Mouse (Mus musculus) hindbrain, embryonic 13.5 days (tissue): ENCODE data around the gene Tep1. TPM values are rescaled to one million over a fixed set of nuclear protein-coding genes. Genes with fewer than 3 reads are reported as not detected.
"Not testable (repeated sequence)": the region's sequence is repeated elsewhere in the genome, so short reads cannot be mapped to it uniquely, and the experiment has no call there.

Source experiments
- ATAC-seq: fragments of 200-750 bp; cut with Nextera tagmentation; 2 replicates; pipeline ENCODE4 v1.8.0; 2017; ENCODE audit warnings: moderate TSS enrichment; ENCODE audit not compliant: low FRiP score
- H3K27ac ChIP-seq: fragments of 300-500 bp; sonication (generic); 2 replicates; pipeline ENCODE4 v1.5.1; 2015; ENCODE audit warnings: inconsistent platforms, mild to moderate bottlenecking, moderate library complexity
- H3K27me3 ChIP-seq: fragments of 300-500 bp; sonication (generic); 2 replicates; pipeline ENCODE4 v1.6.1; 2015; ENCODE audit warnings: mild to moderate bottlenecking, inconsistent platforms
- H3K36me3 ChIP-seq: fragments of 300-500 bp; sonication (generic); 2 replicates; pipeline ENCODE4 v1.6.1; 2015; ENCODE audit warnings: mild to moderate bottlenecking, inconsistent platforms
- H3K4me1 ChIP-seq: fragments of 300-500 bp; sonication (generic); replicated peaks from 2 replicates; pipeline ENCODE4 v1.6.1; 2015; ENCODE audit warnings: inconsistent platforms
- H3K4me2 ChIP-seq: fragments of 300-500 bp; sonication (generic); 2 replicates; pipeline ENCODE4 v1.6.1; 2015; ENCODE audit warnings: inconsistent platforms, mild to moderate bottlenecking, moderate library complexity
- H3K4me3 ChIP-seq: fragments of 300-500 bp; sonication (generic); 2 replicates; pipeline ENCODE4 v1.5.1; 2015; ENCODE audit warnings: mild to moderate bottlenecking, inconsistent platforms
- H3K9ac ChIP-seq: fragments of 300-500 bp; sonication (generic); 2 replicates; pipeline ENCODE4 v1.6.1; 2015; ENCODE audit warnings: mild to moderate bottlenecking, inconsistent platforms
- H3K9me3 ChIP-seq: fragments of 300-500 bp; sonication (generic); 2 replicates; pipeline ENCODE4 v1.6.1; 2016; ENCODE audit warnings: inconsistent platforms
- WGBS: fragments of 180-500 bp; shearing (Covaris S2); methylation state at CpG from one replicate; pipeline ENCODE4 v1.1.7; 2015; 5-methylcytosine and 5-hydroxymethylcytosine counted together
- polyA plus RNA-seq: library from polyadenylated mRNA; unstranded; fragments of >200 nt; fragmentation: Nextera tagmentation; extraction: Ambion mirVana; gene quantifications from 2 replicates; pipeline ENCODE4 v1.2.1, GENCODE M21; 2015

The Tep1 gene
- polyA plus RNA-seq, 1 experiment from 2014 or later, result 3.2 TPM

DNA sequence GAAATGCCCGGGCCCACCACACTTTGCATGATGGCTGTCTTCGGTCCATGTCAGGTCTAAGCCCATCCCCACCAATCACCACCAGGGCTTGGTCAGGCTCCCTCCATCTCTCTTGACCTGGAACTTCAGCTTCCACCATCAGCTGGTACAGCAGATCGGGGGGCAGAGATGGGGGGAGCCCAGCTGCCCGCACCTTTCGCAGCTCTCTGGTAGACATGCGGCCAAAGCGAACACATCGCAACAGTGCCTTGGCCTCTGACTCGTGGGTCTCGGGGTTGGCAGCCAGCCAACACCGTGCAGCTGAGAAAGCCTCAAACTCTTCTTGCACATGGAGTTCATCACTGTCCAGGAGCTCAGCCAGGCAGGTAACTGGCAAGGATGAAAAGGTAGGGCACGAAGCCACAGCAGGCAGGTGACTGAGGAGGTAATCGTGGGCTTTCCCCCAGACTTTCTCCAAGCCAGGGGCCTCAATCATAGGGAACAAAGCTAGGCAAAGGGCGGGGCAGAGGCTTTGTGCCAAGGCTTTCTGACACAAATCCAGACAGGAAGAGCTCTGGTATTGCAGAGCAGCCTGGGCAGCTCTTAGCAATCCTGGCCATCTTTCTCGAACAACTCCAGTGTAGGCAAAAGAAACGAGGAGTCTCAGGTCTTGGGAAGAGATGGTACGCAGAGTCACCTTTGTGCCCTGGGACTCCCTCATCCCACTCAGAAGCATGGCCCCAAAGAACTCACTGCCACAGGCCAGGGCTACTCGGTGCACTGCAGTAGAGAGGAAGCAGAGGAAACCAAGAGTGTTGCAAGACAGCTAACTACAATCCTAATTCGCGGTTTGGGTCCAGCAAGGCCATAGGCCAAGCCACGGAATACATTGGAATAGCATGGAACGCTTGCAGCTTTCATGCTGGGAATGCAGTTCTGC is 22.4 kb upstream of the Tep1 start:
- Histone ChIP-seq H3K4me2 (no peak overlapping the region), H3K9me3 (no peaks in the 10 kb centered on the region), H3K9ac (no peak overlapping the region), H3K4me1 (peaks cover 17% of the 10 kb centered on the region), H3K36me3 (no peaks in the 10 kb centered on the region), H3K27me3 (peaks cover 11% of the 10 kb centered on the region), H3K4me3 (no peak overlapping the region), H3K27ac (no peak overlapping the region)
- WGBS, result 88% methylated on average over 22 of the region's 22 CpGs
- ATAC-seq, result no peak

DNA sequence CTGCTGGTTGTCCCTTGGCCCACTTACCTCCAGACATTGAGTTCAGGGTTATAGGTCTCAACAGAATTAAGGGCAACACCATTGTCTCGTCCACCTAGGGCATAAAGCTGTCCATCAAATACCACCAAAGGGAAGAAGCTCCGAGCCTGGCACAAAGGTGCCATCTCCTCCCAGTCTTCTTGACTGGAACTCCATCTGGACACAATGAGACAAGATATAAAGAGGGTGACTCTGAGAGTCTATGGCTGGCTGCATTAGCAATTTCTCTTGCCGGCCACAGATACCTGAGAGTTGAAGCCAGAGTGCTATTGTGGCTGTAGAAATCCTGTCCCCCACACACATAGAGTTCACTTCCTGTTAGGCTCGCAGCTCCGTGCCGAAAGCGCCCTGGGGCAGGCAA is 21.7 kb upstream of the Tep1 start:
- H3K9ac ChIP-seq, result no peak overlapping the region
- H3K27me3 ChIP-seq, result peaks cover 4% of the 10 kb centered on the region
- WGBS, result 94% methylated on average over 7 of the region's 7 CpGs
- ATAC-seq, result no peak
- H3K36me3 ChIP-seq, result no peaks in the 10 kb centered on the region
- no peak overlapping the region for H3K4me3 ChIP-seq
- H3K9me3 ChIP-seq, result no peaks in the 10 kb centered on the region
- H3K4me2 ChIP-seq, result no peak overlapping the region
- H3K27ac ChIP-seq, result no peak overlapping the region
- H3K4me1 ChIP-seq, result peaks cover 14% of the 10 kb centered on the region

DNA sequence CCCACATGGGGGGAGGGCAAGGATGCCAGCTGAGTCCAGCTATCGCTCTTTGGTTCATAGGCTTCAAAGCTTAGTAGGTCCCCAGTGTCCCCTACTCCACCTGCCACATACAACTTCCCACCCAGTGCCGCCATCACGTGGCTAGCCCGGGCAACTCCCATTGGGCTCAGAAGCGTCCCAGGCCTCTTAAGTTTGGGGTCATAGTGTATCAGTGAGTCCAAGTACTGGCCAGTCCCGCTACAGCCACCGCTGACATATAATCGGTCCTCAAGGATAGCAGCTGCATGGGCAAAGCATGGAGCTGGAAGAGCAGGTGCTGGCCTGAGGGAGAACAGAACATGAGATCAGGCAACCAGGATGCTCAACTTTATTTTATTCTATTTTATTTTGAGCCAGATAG is 21.3 kb upstream of the Tep1 start:
- Histone ChIP-seq H3K27ac (no peak overlapping the region), H3K36me3 (no peaks in the 10 kb centered on the region), H3K4me1 (peaks cover 9% of the 10 kb centered on the region), H3K27me3 (peaks cover 4% of the 10 kb centered on the region; the same call in 1 of the 2 replicates), H3K9me3 (no peaks in the 10 kb centered on the region), H3K9ac (no peak overlapping the region), H3K4me2 (no peak overlapping the region), H3K4me3 (no peak overlapping the region)
- 93% methylated on average over 8 of the region's 8 CpGs for WGBS
- no peak; the same call in 1 of the 2 replicates for ATAC-seq

DNA sequence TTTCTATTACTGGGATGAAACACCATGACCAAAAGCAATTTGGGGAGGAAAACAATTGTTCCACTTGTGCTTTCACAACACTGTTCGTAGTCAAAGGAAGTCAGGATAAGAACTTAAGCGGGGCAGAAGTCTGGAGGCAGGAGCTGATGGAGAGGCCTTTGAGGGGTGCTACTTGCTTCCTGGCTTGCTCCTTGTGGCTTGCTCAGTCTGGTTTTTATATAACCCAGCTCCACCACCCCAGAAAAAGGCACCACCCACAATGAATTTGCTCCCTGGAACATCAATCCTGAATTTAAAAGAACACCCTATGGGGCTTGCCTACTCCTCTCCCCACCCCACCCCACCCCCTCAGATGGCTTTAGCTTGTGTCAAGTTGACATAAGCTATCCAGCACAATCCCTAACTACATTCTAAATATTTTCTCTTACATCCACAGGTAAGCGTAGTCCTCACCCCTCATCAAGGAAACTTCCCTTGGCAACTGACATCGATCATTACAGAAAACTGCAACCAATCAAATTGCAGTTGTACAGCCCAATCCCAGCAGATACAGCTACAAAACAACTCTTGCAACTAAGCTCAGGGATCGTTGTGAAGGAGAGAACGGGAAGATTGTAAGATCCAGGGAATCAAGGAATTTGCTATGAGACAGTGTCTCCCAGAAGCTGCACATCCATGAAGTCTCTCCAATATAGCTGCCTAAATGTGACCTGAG is 6.0 kb upstream of the Tep1 start:
- WGBS, result 91% methylated on average over 6 of the region's 6 CpGs
- Histone ChIP-seq H3K36me3 (no peaks in the 10 kb centered on the region), H3K9me3 (no peaks in the 10 kb centered on the region), H3K4me2 (no peak overlapping the region), H3K27me3 (no peaks in the 10 kb centered on the region), H3K4me1 (no peaks in the 10 kb centered on the region), H3K27ac (no peak overlapping the region), H3K9ac (no peak overlapping the region), H3K4me3 (no peak overlapping the region)
- ATAC-seq, result no peak

DNA sequence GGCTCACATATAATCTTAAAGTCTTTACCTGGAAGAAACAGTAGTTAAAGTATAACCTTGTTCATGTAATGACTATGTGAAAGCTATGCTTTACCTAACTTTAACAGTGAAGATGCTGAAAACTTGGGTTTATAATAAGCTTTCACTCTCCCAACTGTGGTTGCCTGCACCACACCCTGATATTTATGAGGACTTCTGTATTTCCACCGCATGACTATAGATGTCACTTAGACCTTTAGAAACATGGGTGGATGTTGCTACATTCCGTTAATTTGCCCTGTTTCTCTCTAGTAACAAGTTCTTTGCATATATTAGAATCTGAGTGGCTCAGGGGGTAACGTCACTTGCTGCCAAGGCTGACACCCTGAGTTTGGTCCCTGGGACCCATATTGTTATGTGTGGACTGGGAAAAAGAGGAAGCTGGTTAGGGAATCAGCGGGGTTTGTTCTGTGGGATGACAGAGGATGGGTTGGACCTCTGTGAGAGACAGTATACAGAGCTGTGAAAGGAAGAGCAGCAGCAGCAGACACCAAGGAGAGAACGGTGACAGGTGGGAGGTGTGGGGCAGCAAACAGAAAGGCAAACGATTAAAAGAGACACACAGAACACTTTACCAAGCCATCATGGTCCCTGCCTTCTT is 5.4 kb upstream of the Tep1 start:
- Histone ChIP-seq H3K4me2 (no peak overlapping the region), H3K27ac (no peak overlapping the region), H3K4me3 (no peak overlapping the region), H3K4me1 (peaks cover 2% of the 10 kb centered on the region), H3K36me3 (no peaks in the 10 kb centered on the region), H3K27me3 (no peaks in the 10 kb centered on the region), H3K9ac (no peak overlapping the region), H3K9me3 (no peaks in the 10 kb centered on the region)
- 80% methylated on average over 6 of the region's 6 CpGs for WGBS
- no peak for ATAC-seq

DNA sequence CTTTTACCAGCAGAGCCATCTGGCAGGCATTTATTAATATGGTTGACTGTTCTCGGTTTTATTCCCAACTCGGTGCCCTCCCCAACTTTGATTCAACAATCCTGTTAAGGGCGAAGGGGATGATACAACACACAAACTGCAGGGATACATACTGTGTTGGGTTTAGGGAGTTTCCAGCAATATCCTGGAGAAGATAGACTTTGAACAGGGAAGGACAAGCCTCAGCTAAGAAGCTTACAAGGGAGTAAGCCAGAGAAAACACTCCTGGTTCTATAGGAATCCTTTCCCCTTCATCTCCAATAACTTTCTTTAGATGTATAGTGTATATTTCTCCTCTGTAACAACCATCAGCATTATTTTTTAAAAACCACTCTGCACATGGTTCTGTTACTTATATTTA is 4.8 kb upstream of the Tep1 start:
- Histone ChIP-seq H3K36me3 (no peaks in the 10 kb centered on the region), H3K4me2 (no peak overlapping the region), H3K9ac (no peak overlapping the region), H3K4me1 (peaks cover 6% of the 10 kb centered on the region), H3K27me3 (no peaks in the 10 kb centered on the region), H3K27ac (no peak overlapping the region), H3K4me3 (no peak overlapping the region), H3K9me3 (no peaks in the 10 kb centered on the region)
- ATAC-seq, result no peak
- WGBS, result 92% methylated on average over 3 of the region's 3 CpGs

DNA sequence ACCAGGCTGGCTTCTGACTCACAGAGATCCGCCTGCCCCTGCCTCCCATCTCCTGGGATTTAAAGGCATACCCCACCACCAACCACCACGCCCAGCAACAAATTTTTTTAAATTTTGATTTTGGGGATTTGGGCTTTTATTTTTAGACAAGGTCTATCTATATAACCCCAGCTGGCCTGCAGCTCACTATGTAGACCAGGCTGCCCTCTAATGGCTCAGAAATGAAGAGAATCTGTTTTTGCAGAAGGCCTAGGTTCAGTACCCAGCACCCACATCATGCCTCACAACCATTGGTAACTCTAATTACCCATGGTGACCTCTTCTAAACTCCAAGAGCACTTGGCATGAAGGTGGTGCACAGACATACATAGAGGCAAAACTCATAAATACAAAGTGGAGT is 924 bp upstream of the Tep1 start:
- Histone ChIP-seq H3K9ac (no peak overlapping the region), H3K27me3 (no peaks in the 10 kb centered on the region), H3K4me1 (peaks cover 7% of the 10 kb centered on the region), H3K4me3 (no peak overlapping the region), H3K27ac (no peak overlapping the region), H3K4me2 (no peak overlapping the region), H3K36me3 (no peaks in the 10 kb centered on the region), H3K9me3 (no peaks in the 10 kb centered on the region)
- WGBS, result 92% methylated on average over 2 of the region's 2 CpGs
- no peak for ATAC-seq

DNA sequence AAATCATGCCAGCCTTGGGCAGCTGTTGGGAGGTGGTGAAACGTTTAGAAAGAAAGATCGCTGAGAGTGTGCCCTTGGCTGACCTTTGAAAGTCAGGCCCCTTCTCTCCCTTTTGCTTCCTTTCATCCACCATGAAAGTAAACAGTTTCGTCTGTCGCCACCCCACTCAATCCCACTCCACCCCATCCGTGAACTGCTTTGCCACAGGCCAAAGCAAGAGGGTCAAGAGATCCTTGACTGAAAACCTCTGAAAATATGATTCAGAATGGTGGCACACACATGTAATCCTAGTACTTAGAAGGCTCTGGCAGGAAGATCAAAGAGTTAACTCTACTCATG is 414 bp upstream of the Tep1 start:
- Histone ChIP-seq H3K9me3 (no peaks in the 10 kb centered on the region), H3K4me3 (peak overlapping the region; percentile 54), H3K36me3 (no peaks in the 10 kb centered on the region), H3K27ac (no peak overlapping the region), H3K4me1 (peaks cover 7% of the 10 kb centered on the region), H3K4me2 (peak overlapping the region; percentile 66), H3K27me3 (no peaks in the 10 kb centered on the region), H3K9ac (peak overlapping the region; percentile 75)
- ATAC-seq, result no peak; the same call in 1 of the 2 replicates
- WGBS, result 33% methylated on average over 5 of the region's 5 CpGs

DNA sequence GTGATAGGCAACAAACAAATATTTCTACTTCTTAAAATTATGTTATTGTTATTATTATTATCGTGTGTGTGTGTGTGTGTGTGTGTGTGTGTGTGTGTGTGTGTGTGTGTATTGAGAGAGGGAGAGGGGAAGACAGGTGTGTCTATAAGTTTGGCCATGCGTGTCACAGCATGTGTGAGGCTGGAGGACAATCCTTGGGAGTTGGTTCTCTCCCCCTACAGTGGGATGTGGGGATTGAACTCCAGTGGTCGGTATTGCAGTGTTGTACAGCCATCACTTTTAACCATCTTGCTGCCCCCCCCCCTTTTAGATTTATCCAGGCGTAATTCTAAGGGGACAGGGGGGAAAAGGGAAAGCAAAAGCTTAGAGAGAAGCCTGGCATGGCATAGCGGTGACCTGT is 1.7 kb downstream of the Tep1 start:
- 94% methylated on average over 5 of the region's 5 CpGs for WGBS

DNA sequence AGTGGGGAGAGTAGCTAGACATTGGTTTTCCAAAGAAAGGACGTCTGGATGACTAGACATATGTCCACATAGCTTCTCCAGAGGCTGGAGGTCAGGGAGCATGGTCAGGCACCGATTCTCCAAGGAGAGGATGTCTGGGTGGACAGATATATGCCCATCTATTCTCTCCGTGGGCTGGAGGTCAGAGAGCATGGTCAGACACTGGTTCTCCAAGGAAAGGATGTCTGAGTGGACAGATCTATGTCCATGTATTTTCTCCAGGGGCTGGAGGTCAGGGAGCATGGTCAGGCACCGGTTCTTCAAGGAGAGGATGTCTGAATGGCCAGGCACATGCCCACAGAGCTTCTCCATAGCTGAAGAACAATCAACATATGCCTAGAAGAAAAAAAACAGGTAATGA is 2.1 kb downstream of the Tep1 start:
- H3K4me1 ChIP-seq, result peaks cover 7% of the 10 kb centered on the region
- no peak overlapping the region for H3K4me3 ChIP-seq
- H3K4me2 ChIP-seq, result no peak overlapping the region
- ATAC-seq, result no peak
- H3K27ac ChIP-seq, result no peak overlapping the region
- 81% methylated on average over 4 of the region's 4 CpGs for WGBS
- H3K9ac ChIP-seq, result no peak overlapping the region
- H3K9me3 ChIP-seq, result no peaks in the 10 kb centered on the region
- H3K36me3 ChIP-seq, result no peaks in the 10 kb centered on the region
- H3K27me3 ChIP-seq, result no peaks in the 10 kb centered on the region

More for the DNA sequence above, 1.7 kb downstream of the Tep1 start:
- Histone ChIP-seq H3K4me2 (no peak overlapping the region), H3K4me1 (peaks cover 7% of the 10 kb centered on the region), H3K27ac (no peak overlapping the region), H3K9me3 (no peaks in the 10 kb centered on the region), H3K36me3 (no peaks in the 10 kb centered on the region), H3K27me3 (no peaks in the 10 kb centered on the region), H3K4me3 (no peak overlapping the region), H3K9ac (no peak overlapping the region)
- ATAC-seq, result no peak

DNA sequence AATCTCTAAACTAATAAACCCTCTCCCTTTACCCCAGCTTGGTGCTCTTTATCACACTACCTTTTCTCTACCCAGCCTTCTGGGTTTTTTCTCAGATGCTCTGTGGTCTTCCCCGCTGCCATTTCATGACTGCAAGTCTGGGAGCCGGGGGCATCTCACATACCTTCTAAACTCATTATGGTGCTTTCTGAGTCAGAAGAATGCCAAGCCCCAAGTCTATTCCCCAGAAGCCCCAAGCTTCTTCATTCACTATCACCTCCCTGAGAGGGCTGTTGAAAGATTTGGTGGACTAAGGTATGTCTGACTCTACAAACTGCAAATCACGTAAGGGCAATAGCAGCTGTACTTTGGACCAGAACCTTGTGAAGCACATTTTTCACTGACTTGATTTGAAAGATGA is 3.4 kb downstream of the Tep1 start:
- no peaks in the 10 kb centered on the region for H3K9me3 ChIP-seq
- H3K4me3 ChIP-seq, result no peak overlapping the region
- H3K36me3 ChIP-seq, result no peaks in the 10 kb centered on the region
- H3K27ac ChIP-seq, result no peak overlapping the region
- H3K4me2 ChIP-seq, result no peak overlapping the region
- 92% methylated on average over 3 of the region's 3 CpGs for WGBS
- no peak for ATAC-seq
- H3K27me3 ChIP-seq, result no peaks in the 10 kb centered on the region
- peaks cover 7% of the 10 kb centered on the region for H3K4me1 ChIP-seq
- H3K9ac ChIP-seq, result no peak overlapping the region

DNA sequence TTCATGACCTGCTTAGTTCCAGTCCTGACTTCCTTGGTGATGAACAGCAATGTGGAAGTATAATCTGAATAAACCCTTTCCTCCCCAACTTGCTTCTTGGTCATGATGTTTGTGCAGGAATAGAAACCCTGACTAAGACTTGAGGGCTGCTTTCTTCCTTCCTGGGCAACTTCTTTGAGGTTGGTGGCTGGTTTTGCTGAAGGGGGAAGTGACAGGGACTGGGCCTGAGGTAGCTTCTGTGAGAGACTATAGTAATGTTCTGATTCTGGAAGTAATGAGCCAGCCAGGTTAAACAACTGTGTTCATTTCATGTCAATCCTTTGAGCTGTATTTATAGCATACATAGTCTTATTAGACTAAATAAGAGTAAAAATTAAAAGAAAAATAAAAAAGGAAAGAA is 5.4 kb downstream of the Tep1 start:
- H3K4me3 ChIP-seq, H3K27ac ChIP-seq, H3K4me1 ChIP-seq, H3K4me2 ChIP-seq, H3K27me3 ChIP-seq, H3K36me3 ChIP-seq, ATAC-seq, H3K9ac ChIP-seq, H3K9me3 ChIP-seq: not testable (repeated sequence)
